25 mouse cellular contexts compared by ENCODE assay signal in genomic region chr14:77197414-77197915, GRCm38 (mm10). TPM values are rescaled to one million over a fixed set of nuclear protein-coding genes. Genes with fewer than 3 reads are reported as not detected.
A peak's percentile ranks its signal among the peaks of the same experiment; 100 is the strongest.
DNase-seq lines count a peak whose midpoint lies in the region; ATAC-seq and TF ChIP-seq lines count a peak whose summit lies in the region.
"Had no signal": no experiment of that assay in that cellular context is flagged by ENCODE, and none has a peak within 500 bp of the region (broad histone marks: within the 10 kb centered on the region; RNA-seq: fewer than 3 reads in every experiment).

No protein-coding gene starts in this region.

- no peak overlapping the region; the same call in 1 of the 2 replicates for H3K9ac ChIP-seq in forebrain, embryonic 15.5 days (replicated peaks)
- no peak overlapping the region for H3K9ac ChIP-seq in limb, embryonic 14.5 days (ENCODE audit: low read depth, low read length, severe bottlenecking)
- no peak overlapping the region for H3K9ac ChIP-seq in embryonic facial prominence, embryonic 14.5 days (ENCODE audit: low read depth, low read length)
- H3K9ac ChIP-seq: embryonic facial prominence, embryonic 12.5 days; heart, embryonic 15.5 days; liver, embryonic 12.5 days; neural tube, embryonic 15.5 days had no signal

- no peak for TF ChIP-seq POLR2A in limb, embryonic 14.5 days (IDR thresholded peaks at IDR 0.05; ENCODE audit: borderline replicate concordance, extremely low read depth, insufficient read depth, insufficient read length)
- TF ChIP-seq POLR2A in lung, adult 2 months (IDR thresholded peaks at IDR 0.05; ENCODE audit: borderline replicate concordance, extremely low read depth, low read depth, low read length) = no peak

- no peak for DNase-seq in forebrain, embryonic 10.5 days (ENCODE audit: extremely low spot score, low spot score)
- peak; percentile 21 for DNase-seq in limb, embryonic 14.5 days (ENCODE audit: low spot score)
- DNase-seq in limb, embryonic 10.5 days (ENCODE audit: low spot score) = no peak
- peak; percentile 70 for DNase-seq in embryonic facial prominence, embryonic 14.5 days (ENCODE audit: low spot score)
- no peak for DNase-seq in lung, adult 2 months
- DNase-seq in left cerebral cortex, postnatal 25 days (ENCODE audit: low spot score in 2 of 2) = no peak
- DNase-seq: adrenal gland, postnatal 36 days; cerebellum, adult 9-10 months; gastrocnemius, postnatal 25 days; heart, postnatal 4 days; kidney, adult 18-20 months; kidney, postnatal 10 days; lung, adult 18-20 months; lung, postnatal 14 days; right cerebral cortex, postnatal 14 days; thymus, adult 2 months had no signal

- H3K4me3 ChIP-seq in forebrain, embryonic 15.5 days = no peak overlapping the region
- no peak overlapping the region for H3K4me3 ChIP-seq in forebrain, embryonic 10.5 days
- no peak overlapping the region for H3K4me3 ChIP-seq in limb, embryonic 14.5 days (replicated peaks; ENCODE audit: low read length)
- H3K4me3 ChIP-seq in limb, embryonic 10.5 days = no peak overlapping the region
- H3K4me3 ChIP-seq in embryonic facial prominence, embryonic 14.5 days (ENCODE audit: low read depth, low read length) = no peak overlapping the region
- H3K4me3 ChIP-seq in lung, adult 2 months (replicated peaks; ENCODE audit: extremely low read depth, low read depth, low read length) = no peak overlapping the region
- H3K4me3 ChIP-seq: embryonic facial prominence, embryonic 12.5 days; heart, embryonic 15.5 days; liver, embryonic 12.5 days; neural tube, embryonic 15.5 days had no signal

- TF ChIP-seq CTCF in lung, adult 2 months (IDR thresholded peaks at IDR 0.05; ENCODE audit: insufficient read depth, low read length) = no peak

- 77% methylated on average over 2 of the region's 2 CpGs for WGBS in forebrain, embryonic 15.5 days
- WGBS in forebrain, embryonic 10.5 days = 81% methylated on average over 2 of the region's 2 CpGs
- WGBS in limb, embryonic 14.5 days = 54% methylated on average over 2 of the region's 2 CpGs
- 78% methylated on average over 2 of the region's 2 CpGs for WGBS in limb, embryonic 10.5 days
- WGBS in embryonic facial prominence, embryonic 14.5 days = 53% methylated on average over 2 of the region's 2 CpGs
- 88% methylated on average over 2 of the region's 2 CpGs for WGBS in lung, adult 2 months

- no peaks in the 10 kb centered on the region for H3K27me3 ChIP-seq in forebrain, embryonic 15.5 days
- no peaks in the 10 kb centered on the region for H3K27me3 ChIP-seq in forebrain, embryonic 10.5 days (ENCODE audit: poor library complexity, severe bottlenecking)
- no peaks in the 10 kb centered on the region for H3K27me3 ChIP-seq in limb, embryonic 14.5 days (ENCODE audit: control insufficient read depth, insufficient read depth, low read length)
- no peaks in the 10 kb centered on the region for H3K27me3 ChIP-seq in limb, embryonic 10.5 days (ENCODE audit: low read depth, poor library complexity, severe bottlenecking)
- no peaks in the 10 kb centered on the region for H3K27me3 ChIP-seq in embryonic facial prominence, embryonic 14.5 days (replicated peaks; ENCODE audit: control insufficient read depth, insufficient read depth, low read length)
- H3K27me3 ChIP-seq: embryonic facial prominence, embryonic 12.5 days; heart, embryonic 15.5 days; liver, embryonic 12.5 days; neural tube, embryonic 15.5 days had no signal

- no peak overlapping the region for H3K4me2 ChIP-seq in forebrain, embryonic 15.5 days (replicated peaks)
- no peak overlapping the region for H3K4me2 ChIP-seq in limb, embryonic 14.5 days (replicated peaks; ENCODE audit: low read depth, low read length, severe bottlenecking)
- no peak overlapping the region for H3K4me2 ChIP-seq in embryonic facial prominence, embryonic 14.5 days (ENCODE audit: low read depth, low read length)
- H3K4me2 ChIP-seq: embryonic facial prominence, embryonic 12.5 days; heart, embryonic 15.5 days; liver, embryonic 12.5 days; midbrain, embryonic 11.5 days; neural tube, embryonic 15.5 days had no signal

- peak overlapping the region; percentile 40; the same call in 1 of the 2 replicates for H3K27ac ChIP-seq in forebrain, embryonic 15.5 days (replicated peaks)
- H3K27ac ChIP-seq in forebrain, embryonic 10.5 days = no peak overlapping the region
- H3K27ac ChIP-seq in limb, embryonic 14.5 days (replicated peaks; ENCODE audit: low read depth, low read length) = no peak overlapping the region
- no peak overlapping the region for H3K27ac ChIP-seq in limb, embryonic 10.5 days
- no peak overlapping the region for H3K27ac ChIP-seq in embryonic facial prominence, embryonic 14.5 days (replicated peaks; ENCODE audit: low read depth, low read length)
- H3K27ac ChIP-seq: embryonic facial prominence, embryonic 12.5 days; heart, embryonic 15.5 days; liver, embryonic 12.5 days; neural tube, embryonic 15.5 days; stomach, postnatal 0 days had no signal

- peaks cover 29% of the 10 kb centered on the region for H3K4me1 ChIP-seq in forebrain, embryonic 15.5 days
- H3K4me1 ChIP-seq in forebrain, embryonic 10.5 days = peaks cover 42% of the 10 kb centered on the region
- 0 out of 2 replicates have a peak, but pooled peaks cover 2% of the 10 kb centered on the region for H3K4me1 ChIP-seq in limb, embryonic 14.5 days (ENCODE audit: control insufficient read depth, insufficient read depth, low read length)
- peaks cover 7% of the 10 kb centered on the region for H3K4me1 ChIP-seq in limb, embryonic 10.5 days
- H3K4me1 ChIP-seq in embryonic facial prominence, embryonic 14.5 days (ENCODE audit: control insufficient read depth, insufficient read depth, low read length) = 0 out of 2 replicates have a peak, but pooled peaks cover 5% of the 10 kb centered on the region
- H3K4me1 ChIP-seq in lung, adult 2 months (ENCODE audit: control insufficient read depth, insufficient read depth, low read length) = no peaks in the 10 kb centered on the region
- H3K4me1 ChIP-seq: heart, embryonic 15.5 days; liver, embryonic 12.5 days had no signal

- intact Hi-C loops in left cerebral cortex, postnatal 25 days (cut with DNase I) = no loop called here

- 0 out of 2 replicates have a peak, but pooled peaks have one; percentile 23 for ATAC-seq in forebrain, embryonic 15.5 days (replicated peaks)
- no peak for ATAC-seq in limb, embryonic 14.5 days (ENCODE audit: low FRiP score, low read depth)
- peak; percentile 12; the same call in 1 of the 2 replicates for ATAC-seq in embryonic facial prominence, embryonic 14.5 days (ENCODE audit: low read depth)
- ATAC-seq: inflammation-experienced regulatory T-cells, adult 6 months; liver, embryonic 12.5 days had no signal

- H3K36me3 ChIP-seq in forebrain, embryonic 15.5 days = no peaks in the 10 kb centered on the region
- H3K36me3 ChIP-seq in forebrain, embryonic 10.5 days (replicated peaks) = no peaks in the 10 kb centered on the region
- H3K36me3 ChIP-seq in limb, embryonic 14.5 days (ENCODE audit: control insufficient read depth, insufficient read depth, low read length) = no peaks in the 10 kb centered on the region
- no peaks in the 10 kb centered on the region for H3K36me3 ChIP-seq in limb, embryonic 10.5 days
- H3K36me3 ChIP-seq in embryonic facial prominence, embryonic 14.5 days (ENCODE audit: control insufficient read depth, insufficient read depth, low read length) = no peaks in the 10 kb centered on the region
- H3K36me3 ChIP-seq: embryonic facial prominence, embryonic 12.5 days; heart, embryonic 15.5 days; liver, embryonic 12.5 days; neural tube, embryonic 15.5 days had no signal

- H3K9me3 ChIP-seq in forebrain, embryonic 15.5 days = no peaks in the 10 kb centered on the region
- no peaks in the 10 kb centered on the region for H3K9me3 ChIP-seq in forebrain, embryonic 10.5 days
- no peaks in the 10 kb centered on the region for H3K9me3 ChIP-seq in limb, embryonic 14.5 days (ENCODE audit: control insufficient read depth, low read length)
- no peaks in the 10 kb centered on the region for H3K9me3 ChIP-seq in limb, embryonic 10.5 days (replicated peaks)
- H3K9me3 ChIP-seq in embryonic facial prominence, embryonic 14.5 days (ENCODE audit: control insufficient read depth, low read length) = no peaks in the 10 kb centered on the region
- H3K9me3 ChIP-seq: embryonic facial prominence, embryonic 12.5 days; heart, embryonic 15.5 days; liver, embryonic 12.5 days; neural tube, embryonic 15.5 days had no signal

RNA-seq across cellular contexts. Expression of gene Enox1, which starts 40.9 kb away (rescaled TPM):
- polyA plus RNA-seq in forebrain, embryonic 15.5 days (2015; fragmentation: Nextera tagmentation; extraction: Ambion mirVana) = 60.4 and 67.5 TPM in 2 replicates
- 11.8 and 11.9 TPM in 2 replicates for polyA plus RNA-seq in forebrain, embryonic 10.5 days (2016; fragmentation: Nextera tagmentation; extraction: Ambion mirVana)
- 13.1 and 13.5 TPM in 2 replicates for polyA plus RNA-seq in limb, embryonic 14.5 days (2012; rRNA removed)
- polyA plus RNA-seq in limb, embryonic 14.5 days (2014; fragmentation: Nextera tagmentation; extraction: Ambion mirVana) = 15.6 and 15.7 TPM in 2 replicates
- 5.6 and 7.0 TPM in 2 replicates for polyA plus RNA-seq in limb, embryonic 10.5 days (2016; fragmentation: Nextera tagmentation; extraction: Ambion mirVana)
- 14.1 and 14.6 TPM in 2 replicates for polyA plus RNA-seq in embryonic facial prominence, embryonic 14.5 days (2014; fragmentation: Nextera tagmentation; extraction: Ambion mirVana)
- 0.28 and 0.69 TPM in 2 replicates for polyA plus RNA-seq in lung, adult 2 months (2012; rRNA removed)
- total RNA-seq in left cerebral cortex, postnatal 25 days (2021) = 10 to 100 TPM; 57.1 to 60.3 TPM
- total RNA-seq: megakaryocyte progenitor cell, adult 5-6 weeks had no signal

Comparison
In these comparisons a context has a peak if more than half of its experiments do, and no peak if none do; other contexts are left out.
1. DNase-seq: peak in limb, embryonic 14.5 days (single experiment) and embryonic facial prominence, embryonic 14.5 days (single experiment); none in forebrain, embryonic 10.5 days (single experiment), limb, embryonic 10.5 days (single experiment), lung, adult 2 months (single experiment) and left cerebral cortex, postnatal 25 days (0 of 2).